Mouse (Mus musculus): ENCODE measurements around the gene Rpl32.

DNA sequence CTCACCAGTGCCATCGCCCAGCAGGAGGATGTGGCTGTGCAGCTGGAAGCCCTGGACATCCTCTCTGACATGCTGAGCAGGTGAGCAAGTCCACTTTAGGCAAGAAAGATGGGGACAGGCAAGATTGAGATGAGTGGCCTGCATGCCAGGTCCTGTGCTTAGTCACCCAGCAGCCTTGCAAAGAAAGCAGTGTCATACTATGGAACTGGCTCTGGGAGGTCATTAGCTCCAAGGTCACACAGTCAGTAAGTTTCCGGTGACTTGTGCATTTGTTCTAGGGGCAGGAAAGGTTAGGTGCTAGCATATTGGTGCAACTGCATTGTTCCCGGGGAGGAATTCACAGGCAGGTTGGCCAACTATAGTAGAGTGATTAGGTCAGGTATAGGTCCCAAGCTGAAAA is 25.8 kb downstream of the Rpl32 start:
- no peak for TF ChIP-seq CTCF (IDR thresholded peaks at IDR 0.05; ENCODE audit: control insufficient read depth, insufficient read depth, low read length)
- no peak for TF ChIP-seq POLR2A (IDR thresholded peaks at IDR 0.05; ENCODE audit: borderline replicate concordance, control insufficient read depth, low read depth, low read length)

Measured in bone marrow, adult 2 months (tissue).